In the genomic region with DNA sequence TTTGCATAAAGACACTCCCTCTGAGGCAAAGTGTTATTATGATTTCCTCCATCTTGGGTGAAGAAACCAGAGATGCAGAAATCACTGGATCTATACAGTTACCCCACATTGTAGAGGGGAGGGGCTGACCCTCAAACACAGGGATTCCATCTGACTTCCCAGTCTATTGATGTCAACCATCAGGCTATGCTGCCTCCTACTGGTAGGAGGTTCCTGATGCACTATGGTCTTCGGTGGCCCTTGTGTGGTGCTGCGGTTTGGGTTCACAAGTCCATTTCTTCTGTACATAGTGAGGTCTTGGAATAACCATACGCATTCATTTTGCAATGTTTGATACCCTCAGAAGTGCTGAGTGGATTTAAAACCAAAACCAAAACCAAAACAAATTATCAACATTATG, we compare ENCODE assay signal across 11 mouse cellular contexts.
DNase-seq lines count a peak whose midpoint lies in the region; ATAC-seq and TF ChIP-seq lines count a peak whose summit lies in the region.
"Had no signal": no experiment of that assay in that cellular context is flagged by ENCODE, and none has a peak within 500 bp of the region (broad histone marks: within the 10 kb centered on the region; RNA-seq: fewer than 3 reads in every experiment).

No protein-coding gene starts in this region.

- no peak overlapping the region for H3K4me2 ChIP-seq in kidney, postnatal 0 days (ENCODE audit: low read length)
- H3K4me2 ChIP-seq: limb, embryonic 13.5 days had no signal

- no peaks in the 10 kb centered on the region for H3K4me1 ChIP-seq in cerebellum, adult 2 months (ENCODE audit: control insufficient read depth, insufficient read depth, low read length)
- H3K4me1 ChIP-seq in kidney, postnatal 0 days (replicated peaks; ENCODE audit: insufficient read depth, low read length): no peaks in the 10 kb centered on the region

- H3K9ac ChIP-seq in kidney, postnatal 0 days (ENCODE audit: low read depth, low read length): no peak overlapping the region
- H3K9ac ChIP-seq: limb, embryonic 13.5 days had no signal

- H3K27ac ChIP-seq in cerebellum, adult 2 months (ENCODE audit: insufficient read depth, low read length): no peak overlapping the region
- no peak overlapping the region for H3K27ac ChIP-seq in kidney, postnatal 0 days
- H3K27ac ChIP-seq: limb, embryonic 13.5 days had no signal

- ATAC-seq in kidney, postnatal 0 days (replicated peaks; ENCODE audit: low FRiP score, low read depth): no peak

- peak; percentile 18; the same call in 1 of the 2 replicates for TF ChIP-seq CTCF in cerebellum, adult 2 months (IDR thresholded peaks at IDR 0.05; ENCODE audit: borderline replicate concordance, insufficient read depth, low read depth, low read length)
- peak; percentile 35; the same call in 1 of the 2 replicates for TF ChIP-seq CTCF in kidney, postnatal 0 days (IDR thresholded peaks at IDR 0.05; ENCODE audit: low read depth)
- TF ChIP-seq CTCF in brain, embryonic 14.5 days (IDR thresholded peaks at IDR 0.05; ENCODE audit: borderline replicate concordance, extremely low read depth, insufficient read depth, insufficient read length): peak; percentile 20; the same call in 1 of the 2 replicates

- WGBS in cerebellum, adult 2 months: 95% methylated on average over 3 of the region's 3 CpGs
- WGBS in kidney, postnatal 0 days: 90% methylated on average over 3 of the region's 3 CpGs

- no peaks in the 10 kb centered on the region for H3K27me3 ChIP-seq in cerebellum, adult 2 months (ENCODE audit: control insufficient read depth, insufficient read depth, low read length)
- H3K27me3 ChIP-seq in kidney, postnatal 0 days (ENCODE audit: insufficient read depth, low read length): no peaks in the 10 kb centered on the region
- H3K27me3 ChIP-seq: limb, embryonic 13.5 days had no signal

- H3K36me3 ChIP-seq in kidney, postnatal 0 days (ENCODE audit: insufficient read depth, low read length): no peaks in the 10 kb centered on the region
- H3K36me3 ChIP-seq: limb, embryonic 13.5 days had no signal

- H3K9me3 ChIP-seq in kidney, postnatal 0 days (replicated peaks; ENCODE audit: low read length): no peaks in the 10 kb centered on the region
- H3K9me3 ChIP-seq: limb, embryonic 13.5 days had no signal

- H3K4me3 ChIP-seq in cerebellum, adult 2 months (replicated peaks; ENCODE audit: insufficient read depth, low read depth, low read length): no peak overlapping the region
- no peak overlapping the region for H3K4me3 ChIP-seq in kidney, postnatal 0 days (replicated peaks; ENCODE audit: low read depth, low read length)
- H3K4me3 ChIP-seq: limb, embryonic 13.5 days had no signal

- no peak for TF ChIP-seq POLR2A in cerebellum, adult 2 months (IDR thresholded peaks at IDR 0.05; ENCODE audit: borderline replicate concordance, insufficient read depth, low read length)
- no peak for TF ChIP-seq POLR2A in brain, embryonic 14.5 days (IDR thresholded peaks at IDR 0.05; ENCODE audit: borderline replicate concordance, extremely low read depth, insufficient read depth, insufficient read length, poor library complexity, severe bottlenecking)

- DNase-seq in cerebellum, adult 2 months: no peak
- no peak for DNase-seq in cerebellum, adult 8-10 months
- DNase-seq in kidney, postnatal 0 days (ENCODE audit: low spot score): no peak
- no peak for DNase-seq in kidney, adult 8-10 months
- DNase-seq in 416B (ENCODE audit: low read depth): peak; percentile 18
- peak; percentile 21 for DNase-seq in brain, embryonic 14.5 days (ENCODE audit: low read depth)
- no peak for DNase-seq in layer of hippocampus, adult 11-12 months (ENCODE audit: low spot score)
- DNase-seq in layer of hippocampus, adult 9-10 months (ENCODE audit: low spot score): no peak
- DNase-seq: gastrocnemius, postnatal 14 days; kidney, postnatal 25 days had no signal

Comparison
In these comparisons a context has a peak if more than half of its experiments do, and no peak if none do; other contexts are left out.
1. DNase-seq: peak in 416B (single experiment) and brain, embryonic 14.5 days (single experiment); none in cerebellum, adult 2 months (0 of 2), cerebellum, adult 8-10 months (single experiment), kidney, postnatal 0 days (single experiment), kidney, adult 8-10 months (0 of 2), layer of hippocampus, adult 11-12 months (single experiment) and layer of hippocampus, adult 9-10 months (single experiment).
2. Peak in every context shown above with its lines, with median percentiles within 50 percentile points of each other: CTCF ChIP-seq.